Mouse (Mus musculus) splenic B cell, adult 2 months (primary cell): ENCODE data around the gene Naa30.
A peak's percentile ranks its signal among the peaks of the same experiment; 100 is the strongest.

Experiments used
- DNase-seq: peaks from one replicate; pipeline ENCODE4 v3.0.0-alpha.2; 2011; ENCODE audit warnings: low read depth, low spot score
- H3K27me3 ChIP-seq: 2 replicates; pipeline ENCODE4 v1.6.1; 2012; ENCODE audit warnings: mild to moderate bottlenecking, low read length, moderate library complexity, mixed read lengths; ENCODE audit not compliant: control insufficient read depth, poor library complexity, insufficient read depth, severe bottlenecking
- H3K36me3 ChIP-seq: 2 replicates; pipeline ENCODE4 v1.6.1; 2012; ENCODE audit warnings: mild to moderate bottlenecking, low read length, moderate library complexity, mixed read lengths; ENCODE audit not compliant: control insufficient read depth, poor library complexity, insufficient read depth, severe bottlenecking

Naa30 gene

GRCm38 (mm10) chr14:49171867-49172581 lies at the start of gene Naa30:
Gene Naa30, plus strand, starts transcription at chr14:49172226.
- DNase-seq: peak; percentile 96
- no peaks in the 10 kb centered on the region for H3K36me3 ChIP-seq
- H3K27me3 ChIP-seq: no peaks in the 10 kb centered on the region

DNA sequence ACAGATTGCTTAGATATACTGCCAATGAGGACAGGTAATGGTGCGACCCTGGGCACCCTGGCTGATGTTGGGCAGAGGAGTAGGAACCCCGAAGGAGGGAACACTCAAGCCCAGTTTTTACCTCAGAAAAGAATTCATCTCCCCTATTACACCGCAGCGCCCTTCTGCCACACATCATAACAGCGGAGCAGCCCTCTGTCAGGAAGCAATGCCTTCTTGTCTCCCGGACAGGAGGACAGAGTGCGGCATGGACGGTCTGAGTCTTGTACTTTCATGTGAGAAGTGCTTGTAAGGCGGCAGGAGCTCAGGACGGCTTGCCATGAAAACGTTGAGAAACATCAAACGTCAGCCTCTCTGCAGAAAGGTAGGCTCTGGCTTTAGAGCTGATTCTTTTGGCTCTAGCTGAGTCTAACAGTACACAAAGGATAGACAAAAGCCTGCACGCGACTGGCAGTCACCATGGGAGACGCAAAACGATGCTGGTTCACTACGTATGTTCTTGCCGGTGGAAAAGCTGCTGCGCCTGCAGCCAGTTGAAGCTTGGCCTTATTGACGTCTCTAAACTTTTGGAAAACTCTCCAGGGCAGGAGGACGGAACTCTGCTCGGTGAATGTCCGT lies 44.8 kb upstream of the Naa30 start:
- no peak for DNase-seq
- H3K27me3 ChIP-seq: no peaks in the 10 kb centered on the region
- no peaks in the 10 kb centered on the region for H3K36me3 ChIP-seq

DNA sequence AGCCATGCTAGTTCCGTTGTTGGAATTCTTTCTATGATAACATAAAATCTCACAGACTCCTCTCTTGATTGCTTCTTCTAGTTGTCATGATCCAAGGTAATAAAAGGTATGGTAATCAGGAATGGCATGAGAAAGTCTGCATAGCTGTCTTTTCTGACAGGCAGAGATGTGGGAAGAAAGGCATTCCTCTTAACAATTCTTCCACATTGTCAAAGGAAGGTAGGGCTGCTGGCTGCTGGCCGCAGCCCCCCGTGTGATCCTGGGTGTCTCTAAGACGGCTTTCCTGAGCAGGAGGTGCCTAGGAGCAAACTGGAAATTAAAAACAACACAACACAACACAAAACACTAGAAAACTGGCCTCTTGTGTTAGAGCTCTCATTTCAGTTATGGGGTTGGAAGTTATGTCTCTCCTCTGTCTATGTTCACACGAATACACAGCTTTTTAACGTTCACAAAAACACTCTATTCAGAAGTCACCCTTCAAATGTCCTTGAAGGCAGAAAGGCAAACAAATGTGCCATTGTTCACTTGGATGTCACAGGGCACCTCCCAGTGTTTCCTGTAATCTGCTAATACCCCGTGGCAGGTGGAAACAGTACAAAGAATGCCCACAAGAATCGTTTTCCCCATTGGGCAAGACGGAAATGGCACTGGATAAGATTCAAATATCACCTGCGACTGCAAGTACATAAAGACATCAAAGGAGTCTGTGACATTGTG lies 43.3 kb upstream of the Naa30 start:
- DNase-seq: no peak
- H3K36me3 ChIP-seq: no peaks in the 10 kb centered on the region
- H3K27me3 ChIP-seq: no peaks in the 10 kb centered on the region

GRCm38 (mm10) chr14:49132391-49132790 lies 39.6 kb upstream of the Naa30 start:
- no peak for DNase-seq
- H3K36me3 ChIP-seq: no peaks in the 10 kb centered on the region
- H3K27me3 ChIP-seq: no peaks in the 10 kb centered on the region

GRCm38 (mm10) chr14:49138171-49138570 lies 33.9 kb upstream of the Naa30 start:
- DNase-seq: no peak
- Histone ChIP-seq H3K36me3 (no peaks in the 10 kb centered on the region), H3K27me3 (no peaks in the 10 kb centered on the region)

GRCm38 (mm10) chr14:49140756-49141155 lies 31.3 kb upstream of the Naa30 start:
- Histone ChIP-seq H3K36me3 (no peaks in the 10 kb centered on the region), H3K27me3 (no peaks in the 10 kb centered on the region)
- no peak for DNase-seq

DNA sequence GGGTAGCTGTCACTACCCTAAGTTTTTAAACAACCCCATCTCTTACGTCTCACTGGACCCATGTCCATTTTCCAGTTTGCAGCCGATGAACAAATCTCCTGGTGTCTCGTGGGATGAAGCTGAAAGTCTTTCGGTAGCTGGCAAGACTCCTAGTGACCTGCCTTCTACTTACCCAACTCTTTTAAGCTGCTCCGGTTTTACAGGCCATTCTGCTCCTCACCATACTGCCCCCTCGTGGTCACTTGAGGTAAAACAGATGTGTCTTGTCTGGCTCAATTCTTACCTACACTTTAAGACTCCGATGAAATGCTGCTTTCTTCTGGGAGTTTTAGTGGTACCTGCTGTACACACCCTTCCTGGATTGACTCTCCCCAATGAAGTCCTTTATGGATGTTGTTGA lies 18.2 kb upstream of the Naa30 start:
- DNase-seq: peak; percentile 83
- no peaks in the 10 kb centered on the region for H3K36me3 ChIP-seq
- H3K27me3 ChIP-seq: no peaks in the 10 kb centered on the region

- Histone ChIP-seq H3K27me3 (no peaks in the 10 kb centered on the region), H3K36me3 (no peaks in the 10 kb centered on the region)
- DNase-seq: no peak
Observed at GRCm38 (mm10) chr14:49155572-49155971, 16.5 kb upstream of the Naa30 start.

- no peaks in the 10 kb centered on the region for H3K36me3 ChIP-seq
- H3K27me3 ChIP-seq: no peaks in the 10 kb centered on the region
- DNase-seq: no peak
Observed at GRCm38 (mm10) chr14:49158143-49158925, 13.7 kb upstream of the Naa30 start.

- DNase-seq: no peak
- H3K27me3 ChIP-seq: no peaks in the 10 kb centered on the region
- no peaks in the 10 kb centered on the region for H3K36me3 ChIP-seq
Observed at GRCm38 (mm10) chr14:49171286-49171685, 740 bp upstream of the Naa30 start.

DNA sequence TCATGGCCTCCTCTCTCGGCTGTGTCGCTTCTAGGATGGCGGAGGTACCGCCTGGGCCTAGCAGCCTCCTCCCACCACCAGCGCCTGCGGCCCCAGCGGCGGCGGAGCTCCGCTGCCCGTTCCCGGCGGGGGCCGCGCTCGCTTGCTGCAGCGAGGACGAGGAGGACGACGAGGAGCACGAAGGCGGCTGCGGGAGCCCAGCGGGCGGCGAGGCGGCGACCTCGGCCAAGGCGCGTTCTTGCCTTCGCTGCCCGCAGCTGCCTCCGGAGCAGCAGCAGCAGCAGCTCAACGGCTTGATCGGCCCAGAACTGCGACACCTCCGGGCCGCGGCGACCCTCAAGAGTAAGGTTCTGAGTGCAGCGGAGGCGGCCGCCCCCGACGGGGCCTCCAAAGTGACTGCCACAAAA lies 559 bp downstream of the Naa30 start:
- Histone ChIP-seq H3K36me3 (no peaks in the 10 kb centered on the region), H3K27me3 (no peaks in the 10 kb centered on the region)
- DNase-seq: peak; percentile 61

DNA sequence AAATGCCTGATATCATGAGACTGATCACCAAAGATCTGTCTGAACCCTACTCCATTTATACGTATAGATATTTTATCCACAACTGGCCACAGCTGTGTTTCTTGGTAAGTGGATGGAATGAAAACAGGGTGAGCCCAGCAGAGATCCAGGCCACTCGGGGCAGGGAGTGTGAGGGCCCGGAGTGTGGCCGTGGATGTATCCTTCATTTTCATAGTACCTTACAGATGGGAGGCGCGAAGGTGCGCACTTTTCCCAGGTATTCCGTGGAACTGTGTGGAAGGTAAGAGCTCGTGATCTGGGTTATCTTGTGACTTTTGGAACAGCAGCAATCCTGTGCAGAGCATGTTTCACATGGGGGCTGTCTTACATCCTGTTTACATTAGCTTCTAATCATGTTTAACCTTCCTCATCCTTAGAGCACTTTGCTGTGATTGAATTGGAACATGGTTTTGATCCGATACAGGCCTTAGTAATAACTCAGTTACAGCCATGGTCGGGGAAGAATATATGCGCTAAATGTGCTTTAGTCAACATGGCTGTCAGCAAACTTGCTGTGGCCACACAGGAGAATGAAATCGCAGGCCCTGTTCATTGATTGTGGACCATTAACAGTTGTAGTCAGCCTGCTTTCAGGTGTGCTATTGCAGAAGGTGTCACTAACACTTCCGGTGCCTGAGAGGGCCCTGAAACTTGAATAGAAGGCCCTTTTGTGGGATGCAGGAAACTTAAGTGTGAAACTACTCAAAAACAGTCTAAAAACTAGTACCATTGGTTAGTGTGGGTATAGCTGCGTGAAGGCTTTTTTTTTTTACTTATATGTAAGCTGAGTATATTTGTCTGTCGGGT lies 1.5 kb downstream of the Naa30 start:
- Histone ChIP-seq H3K27me3 (no peaks in the 10 kb centered on the region), H3K36me3 (0 out of 2 replicates have a peak, but pooled peaks cover 2% of the 10 kb centered on the region)
- DNase-seq: no peak

DNA sequence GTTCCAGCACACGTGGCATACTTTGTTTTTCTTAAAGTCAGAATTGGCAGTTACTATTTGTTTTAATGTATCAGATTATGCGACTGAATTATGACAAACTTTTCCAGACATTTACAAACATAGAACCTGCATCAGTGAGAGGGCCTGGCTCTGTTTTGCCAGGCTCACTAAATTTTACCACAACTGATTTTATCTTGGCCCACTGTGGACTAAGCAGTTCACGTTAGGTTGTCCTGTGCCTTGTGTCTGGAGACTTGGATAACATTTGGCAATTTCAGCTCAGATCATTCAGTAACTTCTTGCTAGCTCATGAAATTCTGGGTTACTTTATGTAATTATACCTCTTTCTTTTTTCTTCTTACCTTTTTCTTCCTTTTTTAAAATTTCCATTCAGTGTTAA lies 7.7 kb downstream of the Naa30 start:
- no peak for DNase-seq
- Histone ChIP-seq H3K27me3 (no peaks in the 10 kb centered on the region), H3K36me3 (0 out of 2 replicates have a peak, but pooled peaks cover 2% of the 10 kb centered on the region)

DNA sequence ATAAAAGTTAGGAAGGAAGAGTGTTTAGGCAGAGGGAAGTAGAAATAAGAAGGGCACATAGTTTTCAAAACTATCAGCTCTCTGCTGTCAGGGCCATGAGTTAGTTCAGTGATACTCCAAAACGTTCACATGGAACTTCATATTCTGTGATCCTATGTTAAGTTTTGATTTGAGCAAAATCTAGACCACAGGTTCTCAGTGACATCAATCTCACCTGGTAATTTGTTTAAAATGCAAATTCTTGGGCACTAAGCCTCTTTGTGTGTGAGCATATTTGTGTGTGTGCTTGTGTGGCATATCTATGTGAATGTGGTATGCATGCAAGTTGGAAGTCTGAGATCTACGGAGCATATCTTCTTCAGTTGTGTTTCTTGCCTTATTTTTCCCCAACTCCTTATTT lies 14.2 kb downstream of the Naa30 start:
- no peaks in the 10 kb centered on the region for H3K27me3 ChIP-seq
- DNase-seq: no peak

More for the DNA sequence above, 14.2 kb downstream of the Naa30 start:
- peaks cover 3% of the 10 kb centered on the region; the same call in 1 of the 2 replicates for H3K36me3 ChIP-seq
